Mouse (Mus musculus) heart, postnatal 0 days (tissue): ENCODE data around the gene Skint8. TPM values are rescaled to one million over a fixed set of nuclear protein-coding genes. Genes with fewer than 3 reads are reported as not detected.
"Not testable (repeated sequence)": the region's sequence is repeated elsewhere in the genome, so short reads cannot be mapped to it uniquely, and the experiment has no call there.

Source experiments
- ATAC-seq: fragments of 200-750 bp; cut with Nextera tagmentation; 2 replicates; pipeline ENCODE4 v1.8.0; 2017; ENCODE audit warnings: low read depth, moderate number of reproducible peaks, moderate library complexity; ENCODE audit not compliant: insufficient read depth
- DNase-seq: peaks from one replicate; pipeline ENCODE4 v3.0.0-alpha.2; 2016; ENCODE audit warnings: low spot score
- H3K27ac ChIP-seq: fragments of 300-500 bp; sonication (generic); 2 replicates; pipeline ENCODE4 v1.5.1; 2014; ENCODE audit warnings: low read depth, mild to moderate bottlenecking
- H3K27me3 ChIP-seq: fragments of 300-500 bp; sonication (generic); 2 replicates; pipeline ENCODE4 v1.6.1; 2014; ENCODE audit warnings: low read length, mixed read lengths; ENCODE audit not compliant: control insufficient read depth, insufficient read depth
- H3K36me3 ChIP-seq: fragments of 300-500 bp; sonication (generic); replicated peaks from 2 replicates; pipeline ENCODE4 v1.6.1; 2014; ENCODE audit warnings: low read length, mixed read lengths; ENCODE audit not compliant: control insufficient read depth, insufficient read depth
- H3K4me1 ChIP-seq: fragments of 300-500 bp; sonication (generic); 2 replicates; pipeline ENCODE4 v1.6.1; 2014; ENCODE audit warnings: antibody characterized with exemption; ENCODE audit not compliant: control insufficient read depth, insufficient read depth
- H3K4me2 ChIP-seq: fragments of 300-500 bp; sonication (generic); 2 replicates; pipeline ENCODE4 v1.6.1; 2014; ENCODE audit warnings: low read depth, mild to moderate bottlenecking, low read length, moderate library complexity
- H3K4me3 ChIP-seq: fragments of 300-500 bp; sonication (generic); 2 replicates; pipeline ENCODE4 v1.5.1; 2014; ENCODE audit warnings: low read depth, low read length
- H3K9ac ChIP-seq: fragments of 300-500 bp; sonication (generic); replicated peaks from 2 replicates; pipeline ENCODE4 v1.6.1; 2014; ENCODE audit warnings: low read depth, low read length, mixed read lengths
- H3K9me3 ChIP-seq: fragments of 300-500 bp; sonication (generic); replicated peaks from 2 replicates; pipeline ENCODE4 v1.6.1; 2016; ENCODE audit warnings: low read length; ENCODE audit not compliant: control insufficient read depth
- CTCF ChIP-seq: IDR thresholded peaks from 2 replicates; pipeline ENCODE4 v1.5.1; 2016; ENCODE audit warnings: antibody characterized with exemption, control low read depth, low read depth
- EP300 ChIP-seq: IDR thresholded peaks from 2 replicates; pipeline ENCODE4 v1.6.1; 2016; ENCODE audit warnings: antibody characterized with exemption, low read depth
- WGBS: fragments of 180-500 bp; shearing (Covaris S2); extraction: QIAGEN DNeasy Blood & Tissue Kit; methylation state at CpG from one replicate; pipeline ENCODE4 v1.1.7; 2014; 5-methylcytosine and 5-hydroxymethylcytosine counted together
- polyA plus RNA-seq: library from polyadenylated mRNA; unstranded; fragments of >200 nt; fragmentation: Nextera tagmentation; extraction: Ambion mirVana; gene quantifications from 2 replicates; pipeline ENCODE4 v1.2.1, GENCODE M21; 2015
- total RNA-seq: library from RNA; depleted of rRNA; stranded (reverse); fragments of >200 nt; gene quantifications from 2 replicates; pipeline ENCODE4 v1.2.3, GENCODE M21; 2014; ENCODE audit warnings: low replicate concordance; rRNA removed

The Skint8 gene
- total and polyA plus RNA-seq, 2 experiments from 2014 or later = not detected

- no peak overlapping the region for H3K4me3 ChIP-seq
- TF ChIP-seq CTCF (peak; percentile 59), EP300 (no peak)
- ATAC-seq = no peak
- H3K4me1 ChIP-seq = no peaks in the 10 kb centered on the region
- 39% methylated on average over 2 of the region's 2 CpGs for WGBS
- no peaks in the 10 kb centered on the region for H3K27me3 ChIP-seq
- H3K27ac ChIP-seq = no peak overlapping the region
- H3K4me2 ChIP-seq = no peak overlapping the region
- no peak overlapping the region for H3K9ac ChIP-seq
- no peaks in the 10 kb centered on the region for H3K36me3 ChIP-seq
- DNase-seq = no peak
- no peaks in the 10 kb centered on the region for H3K9me3 ChIP-seq
These were observed 11.3 kb upstream of the Skint8 start for GRCm38 (mm10) chr4:111907926-111908325.

- WGBS = 16% methylated on average over 1 of the region's 1 CpGs
- Histone ChIP-seq H3K36me3 (no peaks in the 10 kb centered on the region), H3K4me1 (no peaks in the 10 kb centered on the region), H3K4me2 (no peak overlapping the region), H3K9ac (no peak overlapping the region), H3K27ac (no peak overlapping the region), H3K27me3 (no peaks in the 10 kb centered on the region), H3K9me3 (no peaks in the 10 kb centered on the region), H3K4me3 (no peak overlapping the region)
- TF ChIP-seq CTCF = peak; percentile 18; the same call in 1 of the 2 replicates
- no peak for TF ChIP-seq EP300
- DNase-seq (no peak), ATAC-seq (no peak)
These were observed 42.1 kb downstream of the Skint8 start for GRCm38 (mm10) chr4:111961309-111961708.

- H3K27ac ChIP-seq, H3K36me3 ChIP-seq, DNase-seq, H3K4me3 ChIP-seq, H3K9ac ChIP-seq, H3K27me3 ChIP-seq, H3K9me3 ChIP-seq, H3K4me2 ChIP-seq, H3K4me1 ChIP-seq, ATAC-seq: not testable (repeated sequence)
- 52% methylated on average over 1 of the region's 1 CpGs for WGBS
These were observed 44.0 kb downstream of the Skint8 start for GRCm38 (mm10) chr4:111963241-111963640.

GRCm38 (mm10) chr4:111963669-111964068, 44.5 kb downstream of the Skint8 start:
- no peak for DNase-seq
- Histone ChIP-seq H3K9me3 (no peaks in the 10 kb centered on the region), H3K36me3 (no peaks in the 10 kb centered on the region), H3K27ac (no peak overlapping the region), H3K4me1 (no peaks in the 10 kb centered on the region), H3K27me3 (no peaks in the 10 kb centered on the region), H3K4me2 (no peak overlapping the region), H3K9ac (no peak overlapping the region), H3K4me3 (no peak overlapping the region)
- ATAC-seq = no peak
- no peak for TF ChIP-seq CTCF
- no peak for TF ChIP-seq EP300
- WGBS = 59% methylated on average over 3 of the region's 3 CpGs

GRCm38 (mm10) chr4:111972623-111973022, 53.4 kb downstream of the Skint8 start, which contains the start of gene Skint7:
TSS of gene Skint7 (plus strand) at chr4:111972923.
- Histone ChIP-seq H3K4me3 (no peak within 1 kb of the TSS), H3K9ac (no peak within 1 kb of the TSS), H3K4me2 (no peak within 1 kb of the TSS), H3K36me3 (no peaks in the 10 kb centered on the region), H3K4me1 (no peaks in the 10 kb centered on the region), H3K27me3 (no peaks in the 10 kb centered on the region), H3K27ac (no peak within 1 kb of the TSS), H3K9me3 (0 out of 2 replicates have a peak, but pooled peaks cover 4% of the 10 kb centered on the region)
- WGBS = 85% methylated on average over 1 of the region's 1 CpGs
- ATAC-seq = no peak
- TF ChIP-seq EP300 = no peak
- TF ChIP-seq CTCF = no peak
- DNase-seq = no peak

Other genes starting within 250 kb of the Skint8 start
- 16.2 and 96.1 TPM in 2 replicates for gene Spata6, start 199.4 kb upstream of the Skint8 start, total RNA-seq
- gene Spata6, start 199.4 kb upstream of the Skint8 start, polyA plus RNA-seq = 13.6 and 14.3 TPM in 2 replicates
- not detected in 2 replicates for gene Slc5a9, start 16.5 kb upstream of the Skint8 start, total RNA-seq
- not detected in 2 replicates for gene Slc5a9, start 16.5 kb upstream of the Skint8 start, polyA plus RNA-seq
- not detected in 2 replicates for gene Skint7, start 53.5 kb downstream of the Skint8 start, total RNA-seq
- gene Skint7, start 53.5 kb downstream of the Skint8 start, polyA plus RNA-seq = not detected in 2 replicates
- not detected in 2 replicates for gene Skint1, start 86.9 kb downstream of the Skint8 start, total RNA-seq
- gene Skint1, start 86.9 kb downstream of the Skint8 start, polyA plus RNA-seq = not detected in 2 replicates
- not detected in 2 replicates for gene Skint4, start 152.6 kb downstream of the Skint8 start, total RNA-seq
- not detected in 2 replicates for gene Skint4, start 152.6 kb downstream of the Skint8 start, polyA plus RNA-seq